Mouse (Mus musculus) ES-E14 (cell line): ENCODE results near the gene Ift22.

ENCODE experiments used
- CHD2 ChIP-seq: IDR thresholded peaks from 2 replicates; pipeline ENCODE4 v1.6.1; 2014; ENCODE audit warnings: mild to moderate bottlenecking, low read depth, low read length, inconsistent platforms
- HCFC1 ChIP-seq: IDR thresholded peaks from 2 replicates; pipeline ENCODE4 v1.6.1; 2012; ENCODE audit warnings: low read length, inconsistent platforms, borderline replicate concordance; ENCODE audit not compliant: insufficient read depth

DNA sequence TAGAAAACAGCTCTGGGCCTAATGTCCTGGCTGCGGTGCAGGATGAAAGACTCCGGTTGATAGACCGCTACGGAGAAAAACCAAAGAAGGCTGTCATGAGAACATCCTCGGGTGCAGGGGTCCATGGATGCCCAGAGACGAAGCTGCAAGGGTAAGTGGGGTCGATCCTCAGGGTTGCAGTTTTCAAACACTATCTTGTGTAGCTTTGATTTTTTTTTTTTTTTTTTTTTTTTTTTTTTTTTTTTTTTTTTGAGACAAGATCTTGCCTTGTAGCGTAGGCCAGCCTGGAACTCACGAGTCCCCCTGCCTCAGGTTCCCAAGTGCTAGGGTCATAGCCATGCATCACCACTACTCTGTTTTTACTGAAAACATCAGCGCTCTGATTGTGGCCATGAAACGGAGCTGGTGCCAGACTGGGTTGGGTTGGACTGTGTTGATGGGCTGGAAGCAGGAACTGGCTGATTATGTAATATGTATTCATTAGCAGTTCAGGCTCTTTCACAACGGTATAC lies 45.5 kb downstream of the Ift22 start:
- TF ChIP-seq CHD2 (no peak), HCFC1 (no peak)
